Mouse (Mus musculus) heart, embryonic 11.5 days (tissue): ENCODE measurements at regions not wholly inside any gene's neighbourhood (a gene's known extent, or its start where the extent isn't known, plus 50 kb on each side); places are given as distances from the start of the nearest gene placed in this dataset.

Experiments
- ATAC-seq: fragments of 200-750 bp; cut with Nextera tagmentation; replicated peaks from 2 replicates; pipeline ENCODE4 v1.8.0; 2017; ENCODE audit warnings: moderate library complexity; ENCODE audit not compliant: insufficient number of reproducible peaks, low FRiP score, low TSS enrichment
- H3K27ac ChIP-seq: fragments of 300-500 bp; sonication (generic); 2 replicates; pipeline ENCODE4 v1.5.1; 2014; ENCODE audit warnings: mild to moderate bottlenecking, low read depth, low read length
- H3K27me3 ChIP-seq: fragments of 300-500 bp; sonication (generic); 2 replicates; pipeline ENCODE4 v1.6.1; 2014; ENCODE audit warnings: mild to moderate bottlenecking, low read length, mixed read lengths; ENCODE audit not compliant: control insufficient read depth, insufficient read depth
- H3K36me3 ChIP-seq: fragments of 300-500 bp; sonication (generic); 2 replicates; pipeline ENCODE4 v1.6.1; 2014; ENCODE audit warnings: mild to moderate bottlenecking, low read length, moderate library complexity, mixed read lengths; ENCODE audit not compliant: control insufficient read depth, insufficient read depth
- H3K4me1 ChIP-seq: fragments of 300-500 bp; sonication (generic); 2 replicates; pipeline ENCODE4 v1.6.1; 2014; ENCODE audit warnings: low read length; ENCODE audit not compliant: control insufficient read depth, insufficient read depth
- H3K4me2 ChIP-seq: fragments of 300-500 bp; sonication (generic); 2 replicates; pipeline ENCODE4 v1.6.1; 2014; ENCODE audit warnings: mild to moderate bottlenecking, moderate library complexity
- H3K4me3 ChIP-seq: fragments of 300-500 bp; sonication (generic); 2 replicates; pipeline ENCODE4 v1.5.1; 2014; ENCODE audit warnings: low read depth, low read length
- H3K9ac ChIP-seq: fragments of 300-500 bp; sonication (generic); 2 replicates; pipeline ENCODE4 v1.6.1; 2014; ENCODE audit warnings: mild to moderate bottlenecking, low read depth, low read length, moderate library complexity
- H3K9me3 ChIP-seq: fragments of 300-500 bp; sonication (generic); replicated peaks from 2 replicates; pipeline ENCODE4 v1.6.1; 2016; ENCODE audit warnings: low read length; ENCODE audit not compliant: control insufficient read depth
- WGBS: fragments of 180-500 bp; shearing (Covaris S2); extraction: QIAGEN DNeasy Blood & Tissue Kit; methylation state at CpG from one replicate; pipeline ENCODE4 v1.1.7; 2014; ENCODE audit not compliant: insufficient replicate concordance; 5-methylcytosine and 5-hydroxymethylcytosine counted together

GRCm38 (mm10) chr16:71860205-71860604, 447.9 kb upstream of the Robo1 start:
- Histone ChIP-seq H3K4me3 (no peak overlapping the region), H3K4me2 (no peak overlapping the region), H3K9ac (no peak overlapping the region), H3K4me1 (no peaks in the 10 kb centered on the region), H3K27me3 (no peaks in the 10 kb centered on the region), H3K9me3 (no peaks in the 10 kb centered on the region), H3K27ac (no peak overlapping the region), H3K36me3 (no peaks in the 10 kb centered on the region)
- ATAC-seq = no peak
- WGBS = 89% methylated on average over 2 of the region's 2 CpGs

- H3K9ac ChIP-seq = no peak overlapping the region
- ATAC-seq = no peak
- WGBS = 72% methylated on average over 4 of the region's 4 CpGs
These were observed 422.4 kb upstream of the Robo1 start for GRCm38 (mm10) chr16:71885701-71886100.

DNA sequence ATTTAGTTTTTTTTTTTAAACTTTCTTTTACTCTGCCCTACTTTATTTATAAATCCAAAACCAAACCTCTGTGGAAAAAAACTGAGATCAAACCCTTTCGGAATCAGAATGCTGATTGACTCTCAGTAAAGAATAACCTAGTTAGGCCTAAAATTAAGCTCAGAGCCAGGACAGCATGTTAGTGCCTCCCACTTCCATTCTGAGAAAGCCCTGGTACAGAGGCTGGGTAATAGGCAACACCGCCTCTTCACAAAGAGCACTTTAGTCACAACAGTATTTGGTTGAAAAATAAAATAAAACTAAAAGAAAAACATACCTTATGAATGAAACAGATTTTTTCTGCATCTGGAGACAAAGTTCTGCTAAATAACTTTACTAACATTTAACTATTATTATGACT, 418.4 kb upstream of the Robo1 start:
- Histone ChIP-seq H3K36me3 (no peaks in the 10 kb centered on the region), H3K27ac (no peak overlapping the region), H3K4me2 (no peak overlapping the region), H3K4me3 (no peak overlapping the region), H3K9me3 (no peaks in the 10 kb centered on the region), H3K9ac (no peak overlapping the region), H3K27me3 (no peaks in the 10 kb centered on the region), H3K4me1 (no peaks in the 10 kb centered on the region)
- ATAC-seq = no peak
- 85% methylated on average over 2 of the region's 2 CpGs for WGBS

More at GRCm38 (mm10) chr16:71885701-71886100, 422.4 kb upstream of the Robo1 start:
- no peaks in the 10 kb centered on the region for H3K27me3 ChIP-seq
- no peak overlapping the region for H3K4me2 ChIP-seq
- H3K36me3 ChIP-seq = no peaks in the 10 kb centered on the region
- no peaks in the 10 kb centered on the region for H3K9me3 ChIP-seq
- H3K27ac ChIP-seq = no peak overlapping the region
- H3K4me1 ChIP-seq = no peaks in the 10 kb centered on the region
- H3K4me3 ChIP-seq = no peak overlapping the region

DNA sequence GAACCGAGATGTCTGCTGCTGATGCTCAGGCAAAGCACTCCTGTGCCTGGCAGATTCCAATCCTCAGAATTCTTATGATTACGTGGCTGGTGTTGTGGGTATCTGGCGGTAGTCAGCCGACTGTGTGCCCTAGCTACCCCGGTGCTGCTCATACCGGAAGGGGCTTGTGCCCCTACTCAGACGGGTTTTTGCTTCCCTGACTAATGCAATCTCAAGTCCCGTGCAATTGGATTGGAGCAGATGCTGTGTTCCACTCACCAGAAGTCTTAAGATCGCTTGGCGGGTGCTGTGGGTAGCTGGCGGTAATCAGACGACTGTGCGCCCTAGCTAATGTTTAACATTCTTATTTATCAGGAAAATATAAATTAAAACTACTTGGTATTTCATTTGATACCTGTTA, 385.0 kb upstream of the Robo1 start:
- H3K9me3 ChIP-seq = no peaks in the 10 kb centered on the region
- WGBS = 84% methylated on average over 13 of the region's 13 CpGs
- no peak overlapping the region for H3K9ac ChIP-seq
- no peak for ATAC-seq
- no peak overlapping the region for H3K4me2 ChIP-seq
- no peak overlapping the region for H3K4me3 ChIP-seq
- no peaks in the 10 kb centered on the region for H3K27me3 ChIP-seq
- no peak overlapping the region for H3K27ac ChIP-seq
- no peaks in the 10 kb centered on the region for H3K4me1 ChIP-seq
- H3K36me3 ChIP-seq = no peaks in the 10 kb centered on the region

DNA sequence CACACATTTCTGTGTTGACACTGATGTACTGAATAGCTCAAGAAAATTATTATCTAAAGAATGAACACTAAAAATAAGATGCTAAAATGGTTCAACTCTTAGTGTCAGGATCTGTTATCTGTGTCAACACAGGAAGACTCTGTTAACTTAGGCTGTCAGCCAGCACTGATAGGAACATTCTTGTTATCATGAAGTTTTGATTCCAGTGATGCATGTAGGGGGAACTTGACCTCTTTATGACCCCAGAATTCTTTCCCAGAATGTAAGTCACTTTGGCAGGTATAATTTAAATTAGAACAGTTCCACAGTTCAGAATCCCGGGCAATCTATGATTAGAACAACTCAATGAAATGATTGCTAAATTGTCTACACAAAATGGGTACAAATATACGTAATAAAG, 363.9 kb upstream of the Robo1 start:
- Histone ChIP-seq H3K27ac (no peak overlapping the region), H3K4me3 (no peak overlapping the region), H3K9me3 (no peaks in the 10 kb centered on the region), H3K4me1 (0 out of 2 replicates have a peak, but pooled peaks cover 4% of the 10 kb centered on the region), H3K9ac (no peak overlapping the region), H3K36me3 (no peaks in the 10 kb centered on the region), H3K27me3 (no peaks in the 10 kb centered on the region), H3K4me2 (no peak overlapping the region)
- ATAC-seq = 0 out of 2 replicates have a peak, but pooled peaks have one; percentile 46
- 52% methylated on average over 2 of the region's 2 CpGs for WGBS

GRCm38 (mm10) chr16:71944846-71945245, 363.3 kb upstream of the Robo1 start:
- Histone ChIP-seq H3K27me3 (no peaks in the 10 kb centered on the region), H3K4me2 (no peak overlapping the region), H3K9me3 (no peaks in the 10 kb centered on the region), H3K4me1 (0 out of 2 replicates have a peak, but pooled peaks cover 4% of the 10 kb centered on the region), H3K36me3 (no peaks in the 10 kb centered on the region), H3K27ac (no peak overlapping the region), H3K4me3 (no peak overlapping the region), H3K9ac (no peak overlapping the region)
- no peak for ATAC-seq
- WGBS = 86% methylated on average over 2 of the region's 2 CpGs

DNA sequence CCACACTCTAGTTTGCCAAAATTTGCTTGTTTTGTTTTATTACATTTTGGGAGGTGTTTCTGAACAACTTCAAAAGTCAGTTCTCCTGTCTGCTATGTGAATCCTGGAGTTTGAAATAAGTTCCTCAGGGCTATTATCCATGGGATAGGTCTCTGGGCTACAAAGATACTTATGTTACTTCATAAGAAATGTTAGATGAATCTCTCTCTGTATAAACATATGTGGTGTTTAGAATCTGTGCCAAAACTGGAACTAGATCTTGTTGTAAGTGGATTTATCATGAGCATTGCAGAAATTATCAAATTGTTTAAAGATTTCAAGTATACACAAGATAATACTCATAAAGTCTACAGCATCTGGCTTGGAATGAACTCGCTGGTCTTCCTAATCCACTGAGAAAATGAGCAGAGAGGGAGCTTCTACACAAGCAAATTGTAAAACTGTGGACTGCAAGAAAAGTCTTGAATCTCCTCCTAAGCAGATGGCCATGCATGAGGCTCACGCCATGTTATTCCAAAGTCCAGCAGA, 355.2 kb upstream of the Robo1 start:
- Histone ChIP-seq H3K4me3 (no peak overlapping the region), H3K27me3 (no peaks in the 10 kb centered on the region), H3K9me3 (no peaks in the 10 kb centered on the region), H3K4me1 (no peaks in the 10 kb centered on the region), H3K4me2 (no peak overlapping the region), H3K27ac (no peak overlapping the region), H3K36me3 (no peaks in the 10 kb centered on the region), H3K9ac (no peak overlapping the region)
- no peak for ATAC-seq
- 77% methylated on average over 2 of the region's 2 CpGs for WGBS

DNA sequence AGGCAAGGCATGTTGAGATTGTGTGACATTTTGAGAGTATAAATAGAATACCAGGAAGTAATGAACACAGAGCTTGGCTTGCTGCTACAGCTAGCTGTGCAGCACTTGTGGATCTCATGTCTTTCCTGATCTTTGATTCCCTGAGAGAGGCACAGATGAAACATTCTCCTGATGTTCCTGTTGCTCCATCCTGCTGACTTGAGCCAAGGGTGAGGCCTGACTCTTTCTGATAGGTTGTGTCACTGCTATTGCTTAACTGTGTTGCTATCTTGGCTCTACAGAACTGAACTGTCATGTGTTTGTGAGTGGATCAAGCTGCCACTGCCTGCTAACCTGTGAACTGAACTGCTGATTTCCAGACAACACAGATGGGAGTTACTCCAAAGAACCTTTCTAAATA, 344.5 kb upstream of the Robo1 start:
- Histone ChIP-seq H3K27me3 (no peaks in the 10 kb centered on the region), H3K27ac (no peak overlapping the region), H3K4me2 (no peak overlapping the region), H3K9ac (no peak overlapping the region), H3K9me3 (no peaks in the 10 kb centered on the region), H3K4me3 (no peak overlapping the region), H3K4me1 (no peaks in the 10 kb centered on the region), H3K36me3 (no peaks in the 10 kb centered on the region)
- ATAC-seq = no peak

- H3K27me3 ChIP-seq = no peaks in the 10 kb centered on the region
- no peak overlapping the region for H3K4me3 ChIP-seq
- no peaks in the 10 kb centered on the region for H3K36me3 ChIP-seq
- no peak overlapping the region for H3K4me2 ChIP-seq
- 80% methylated on average over 2 of the region's 2 CpGs for WGBS
- H3K27ac ChIP-seq = no peak overlapping the region
- ATAC-seq = no peak
- H3K4me1 ChIP-seq = no peaks in the 10 kb centered on the region
- no peak overlapping the region for H3K9ac ChIP-seq
- H3K9me3 ChIP-seq = no peaks in the 10 kb centered on the region
These were observed 334.3 kb upstream of the Robo1 start for GRCm38 (mm10) chr16:71973811-71974210.
